Mouse (Mus musculus) embryonic facial prominence, embryonic 11.5 days (tissue): ENCODE measurements around the gene Camk2g. TPM values are rescaled to one million over a fixed set of nuclear protein-coding genes. Genes with fewer than 3 reads are reported as not detected.
A peak's percentile ranks its signal among the peaks of the same experiment; 100 is the strongest.

Source experiments
- ATAC-seq: fragments of 200-750 bp; cut with Nextera tagmentation; replicated peaks from 2 replicates; pipeline ENCODE4 v1.8.0; 2017; ENCODE audit warnings: low read depth; ENCODE audit not compliant: insufficient number of reproducible peaks, low FRiP score, low TSS enrichment
- DNase-seq: peaks from one replicate; pipeline ENCODE4 v3.0.0-alpha.2; 2015; ENCODE audit warnings: low spot score
- H3K27ac ChIP-seq: fragments of 300-500 bp; sonication (generic); replicated peaks from 2 replicates; pipeline ENCODE4 v1.5.1; 2014; ENCODE audit warnings: mild to moderate bottlenecking, low read depth, low read length, control low read depth
- H3K27me3 ChIP-seq: fragments of 300-500 bp; sonication (generic); 2 replicates; pipeline ENCODE4 v1.6.1; 2014; ENCODE audit warnings: mild to moderate bottlenecking, low read length, moderate library complexity, mixed read lengths; ENCODE audit not compliant: control insufficient read depth, insufficient read depth
- H3K36me3 ChIP-seq: fragments of 300-500 bp; sonication (generic); replicated peaks from 2 replicates; pipeline ENCODE4 v1.6.1; 2014; ENCODE audit warnings: low read depth, mild to moderate bottlenecking, low read length, moderate library complexity, mixed read lengths; ENCODE audit not compliant: control insufficient read depth, insufficient read depth
- H3K4me1 ChIP-seq: fragments of 300-500 bp; sonication (generic); 2 replicates; pipeline ENCODE4 v1.6.1; 2014; ENCODE audit warnings: low read length, mixed read lengths; ENCODE audit not compliant: control insufficient read depth, insufficient read depth
- H3K4me2 ChIP-seq: fragments of 300-500 bp; sonication (generic); 2 replicates; pipeline ENCODE4 v1.6.1; 2014; ENCODE audit warnings: low read depth, mild to moderate bottlenecking, control low read depth, low read length, moderate library complexity
- H3K4me3 ChIP-seq: fragments of 300-500 bp; sonication (generic); 2 replicates; pipeline ENCODE4 v1.5.1; 2014; ENCODE audit warnings: low read depth, low read length, control low read depth
- H3K9ac ChIP-seq: fragments of 300-500 bp; sonication (generic); replicated peaks from 2 replicates; pipeline ENCODE4 v1.6.1; 2014; ENCODE audit warnings: mild to moderate bottlenecking, control low read depth, low read length
- H3K9me3 ChIP-seq: fragments of 300-500 bp; sonication (generic); replicated peaks from 2 replicates; pipeline ENCODE4 v1.6.1; 2016; ENCODE audit warnings: mild to moderate bottlenecking, low read length, inconsistent platforms, mixed read lengths; ENCODE audit not compliant: control insufficient read depth
- WGBS: fragments of 180-500 bp; shearing (Covaris S2); extraction: QIAGEN DNeasy Blood & Tissue Kit; methylation state at CpG from one replicate; pipeline ENCODE4 v1.1.7; 2014; 5-methylcytosine and 5-hydroxymethylcytosine counted together
- polyA plus RNA-seq: library from polyadenylated mRNA; unstranded; fragments of >200 nt; fragmentation: Nextera tagmentation; extraction: Ambion mirVana; gene quantifications from 2 replicates; pipeline ENCODE4 v1.2.1, GENCODE M21; 2014

Camk2g gene
- polyA plus RNA-seq, 1 experiment from 2014 or later: 47.1 TPM

DNA sequence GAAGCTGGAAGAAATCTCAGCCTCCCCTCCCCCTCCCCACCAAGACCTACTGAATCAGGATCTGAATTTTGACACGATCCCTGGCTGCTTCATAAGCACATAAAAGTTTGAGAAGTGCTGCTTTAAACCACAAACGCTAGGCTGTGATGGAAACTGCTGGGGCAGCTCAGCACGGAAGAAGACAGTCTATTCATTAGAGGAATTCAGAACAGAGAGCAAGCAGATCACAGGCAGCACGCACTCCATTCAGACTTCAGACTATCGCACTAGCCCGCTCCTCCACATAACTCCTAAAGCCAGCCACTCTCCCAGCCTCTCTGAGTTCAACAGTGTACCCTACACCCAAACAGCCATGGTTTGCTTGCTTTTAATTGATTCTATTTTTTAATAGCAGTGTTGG is 18.2 kb downstream of the Camk2g start:
- H3K27me3 ChIP-seq: no peaks in the 10 kb centered on the region
- peaks cover 6% of the 10 kb centered on the region for H3K36me3 ChIP-seq
- no peak overlapping the region for H3K4me2 ChIP-seq
- H3K9ac ChIP-seq: no peak overlapping the region
- H3K4me1 ChIP-seq: no peaks in the 10 kb centered on the region
- ATAC-seq (no peak), DNase-seq (peak; percentile 6)
- no peak overlapping the region for H3K27ac ChIP-seq
- 49% methylated on average over 6 of the region's 6 CpGs for WGBS
- no peaks in the 10 kb centered on the region for H3K9me3 ChIP-seq
- no peak overlapping the region for H3K4me3 ChIP-seq

DNA sequence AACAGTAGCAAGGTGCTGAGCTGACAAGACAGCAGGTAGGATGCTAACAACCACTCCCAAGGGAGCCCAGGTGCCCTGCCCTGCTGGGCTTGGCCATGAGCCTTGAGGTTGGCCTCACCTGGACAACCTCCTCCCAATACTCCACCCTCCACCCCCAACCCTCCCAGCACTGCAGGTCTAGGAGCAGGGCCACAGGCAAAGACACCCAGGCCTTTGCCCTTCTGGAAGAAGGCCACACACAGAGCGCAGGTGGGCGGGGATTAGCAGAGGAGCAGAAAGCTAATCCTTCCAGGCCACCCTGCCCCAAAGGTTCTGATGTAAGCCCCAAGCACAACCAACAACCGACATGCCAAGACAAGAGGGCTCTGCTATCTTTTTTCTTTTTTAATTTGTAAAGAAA is 20.5 kb downstream of the Camk2g start:
- H3K4me1 ChIP-seq: no peaks in the 10 kb centered on the region
- no peak overlapping the region for H3K9ac ChIP-seq
- no peak for DNase-seq
- no peak overlapping the region for H3K27ac ChIP-seq
- H3K27me3 ChIP-seq: no peaks in the 10 kb centered on the region
- H3K4me2 ChIP-seq: no peak overlapping the region
- no peak overlapping the region for H3K4me3 ChIP-seq
- WGBS: 41% methylated on average over 3 of the region's 3 CpGs
- H3K9me3 ChIP-seq: no peaks in the 10 kb centered on the region
- peaks cover 6% of the 10 kb centered on the region for H3K36me3 ChIP-seq
- ATAC-seq: no peak

DNA sequence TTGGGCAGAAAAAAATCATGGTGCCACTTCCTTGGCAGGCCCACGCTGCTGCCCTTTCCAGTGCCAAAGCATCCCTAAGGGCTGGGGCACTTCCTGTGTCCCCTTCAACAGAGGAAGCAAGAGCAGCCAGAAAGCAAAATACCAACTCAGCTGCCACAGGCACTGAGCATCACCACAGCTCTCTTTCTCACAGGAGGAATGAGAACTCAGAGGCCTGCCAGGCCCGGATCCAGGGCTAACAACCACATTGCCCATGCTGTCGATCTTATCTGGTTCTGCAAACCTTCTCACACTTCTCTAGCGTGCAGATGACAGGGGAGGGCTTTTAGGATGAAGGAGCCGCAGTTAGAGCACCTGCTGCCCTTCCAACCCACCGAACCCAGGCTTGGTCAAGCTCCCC is 21.1 kb downstream of the Camk2g start:
- Histone ChIP-seq H3K27ac (no peak overlapping the region), H3K4me1 (no peaks in the 10 kb centered on the region), H3K4me3 (no peak overlapping the region), H3K9ac (no peak overlapping the region), H3K36me3 (peaks cover 3% of the 10 kb centered on the region; the same call in 1 of the 2 replicates), H3K9me3 (no peaks in the 10 kb centered on the region), H3K27me3 (no peaks in the 10 kb centered on the region), H3K4me2 (no peak overlapping the region)
- WGBS: 85% methylated on average over 6 of the region's 6 CpGs
- DNase-seq: no peak
- ATAC-seq: no peak

DNA sequence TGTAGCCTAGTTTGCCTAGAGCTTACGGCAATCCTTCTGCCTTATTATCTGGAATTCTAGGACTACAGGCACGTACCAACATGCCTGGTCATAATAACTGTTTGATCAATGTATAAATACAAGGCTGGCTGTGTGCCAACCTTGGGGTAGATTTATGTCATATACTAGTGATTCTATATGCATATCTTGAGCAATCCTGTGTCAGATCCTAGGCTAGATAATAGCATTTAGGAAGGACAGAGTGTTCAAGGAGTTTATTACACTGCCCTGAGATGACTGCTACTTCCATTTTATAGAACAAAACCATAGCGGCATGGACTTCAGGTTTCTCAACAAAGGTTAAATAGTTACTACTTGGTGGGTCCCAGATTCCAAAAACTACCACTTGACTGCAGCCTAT is 21.9 kb downstream of the Camk2g start:
- ATAC-seq: no peak

DNA sequence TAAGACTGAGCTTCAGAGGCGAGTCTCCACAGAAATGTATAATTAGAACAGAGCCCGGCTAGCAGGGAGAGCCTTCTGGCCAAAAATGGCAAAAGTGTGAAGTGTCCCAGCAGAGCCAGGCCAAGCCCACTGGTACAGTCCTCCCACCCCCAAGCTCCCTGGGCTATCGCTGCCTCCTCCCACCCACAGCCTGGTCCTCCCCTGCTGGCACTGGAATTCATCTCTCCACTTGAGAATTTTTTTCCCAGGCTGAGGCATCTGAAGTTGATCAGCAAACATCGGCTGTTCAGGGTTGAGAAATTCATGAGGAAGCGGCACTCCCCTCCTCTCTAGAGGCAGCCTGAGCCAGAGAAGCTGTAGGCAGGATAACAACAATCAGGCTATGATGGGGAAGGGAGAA is 25.3 kb downstream of the Camk2g start:
- WGBS: 80% methylated on average over 5 of the region's 5 CpGs

More for the DNA sequence above, 21.9 kb downstream of the Camk2g start:
- no peak for DNase-seq
- H3K36me3 ChIP-seq: no peaks in the 10 kb centered on the region; the same call in 1 of the 2 replicates
- no peak overlapping the region for H3K9ac ChIP-seq
- no peak overlapping the region for H3K27ac ChIP-seq
- no peak overlapping the region for H3K4me3 ChIP-seq
- H3K27me3 ChIP-seq: no peaks in the 10 kb centered on the region
- no peak overlapping the region for H3K4me2 ChIP-seq
- H3K9me3 ChIP-seq: no peaks in the 10 kb centered on the region
- no peaks in the 10 kb centered on the region for H3K4me1 ChIP-seq
- WGBS: 95% methylated on average over 3 of the region's 3 CpGs

DNA sequence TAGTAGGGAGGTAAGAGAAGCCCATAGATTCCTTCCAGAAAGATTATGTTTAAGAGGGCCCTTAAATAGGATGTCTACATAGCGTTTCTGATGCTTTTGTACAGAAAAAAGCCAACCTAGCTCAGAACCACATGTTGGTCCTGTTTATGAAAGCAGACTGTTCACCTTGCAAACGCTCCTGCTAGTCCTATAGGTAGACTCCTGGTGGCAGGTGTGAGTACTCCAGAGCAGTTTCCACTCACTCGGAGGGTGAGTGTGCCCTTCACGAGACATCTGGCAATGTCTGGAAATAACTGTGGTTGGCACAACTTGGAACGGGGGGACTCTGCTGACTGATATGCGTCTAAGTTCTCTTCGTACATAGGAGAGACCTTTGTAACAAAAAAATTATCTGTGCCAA is 26.0 kb downstream of the Camk2g start:
- Histone ChIP-seq H3K4me3 (no peak overlapping the region), H3K4me1 (0 out of 2 replicates have a peak, but pooled peaks cover 2% of the 10 kb centered on the region), H3K36me3 (no peaks in the 10 kb centered on the region; the same call in 1 of the 2 replicates), H3K4me2 (no peak overlapping the region), H3K27ac (no peak overlapping the region), H3K9ac (no peak overlapping the region), H3K27me3 (no peaks in the 10 kb centered on the region), H3K9me3 (no peaks in the 10 kb centered on the region)
- no peak for DNase-seq
- no peak for ATAC-seq
- 95% methylated on average over 7 of the region's 7 CpGs for WGBS

More for the DNA sequence above, 25.3 kb downstream of the Camk2g start:
- ATAC-seq (no peak), DNase-seq (no peak)
- Histone ChIP-seq H3K4me1 (0 out of 2 replicates have a peak, but pooled peaks cover 2% of the 10 kb centered on the region), H3K9ac (no peak overlapping the region), H3K9me3 (no peaks in the 10 kb centered on the region), H3K4me3 (no peak overlapping the region), H3K36me3 (no peaks in the 10 kb centered on the region; the same call in 1 of the 2 replicates), H3K4me2 (no peak overlapping the region), H3K27me3 (no peaks in the 10 kb centered on the region), H3K27ac (no peak overlapping the region)

DNA sequence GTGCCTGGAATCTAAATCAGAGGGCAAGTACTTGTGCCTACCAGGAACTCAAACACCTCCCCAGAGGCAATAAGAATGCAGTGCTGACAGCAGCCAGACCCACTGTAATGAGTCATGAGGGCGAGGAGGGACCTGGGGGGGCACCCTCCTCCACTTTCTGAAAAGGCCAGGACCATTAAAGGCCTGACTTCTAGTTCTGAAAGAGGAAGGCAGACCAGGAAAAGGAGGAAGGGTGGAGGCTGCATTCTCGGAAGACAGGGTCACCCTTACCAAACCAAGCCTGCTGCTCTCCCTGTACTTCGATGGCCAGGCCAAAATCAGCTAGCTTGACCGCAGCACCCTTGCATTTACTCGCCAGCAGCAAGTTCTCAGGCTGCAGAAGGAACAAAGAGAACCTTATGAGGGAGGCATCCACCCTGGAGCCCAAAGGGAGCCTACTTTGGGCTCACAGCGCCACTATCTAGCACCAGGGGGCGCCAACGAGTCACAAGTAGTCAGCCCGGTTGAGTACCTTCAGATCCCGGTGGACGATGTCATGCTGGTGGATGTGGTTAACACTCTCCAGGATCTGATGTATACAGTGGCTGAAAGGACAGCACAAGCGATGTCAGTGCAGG is 28.1 kb downstream of the Camk2g start:
- 25% methylated on average over 12 of the region's 12 CpGs for WGBS
- Histone ChIP-seq H3K4me1 (0 out of 2 replicates have a peak, but pooled peaks cover 2% of the 10 kb centered on the region), H3K9me3 (no peaks in the 10 kb centered on the region), H3K4me3 (no peak overlapping the region), H3K9ac (no peak overlapping the region), H3K27me3 (no peaks in the 10 kb centered on the region), H3K36me3 (no peaks in the 10 kb centered on the region; the same call in 1 of the 2 replicates), H3K4me2 (no peak overlapping the region), H3K27ac (no peak overlapping the region)
- DNase-seq (peak; percentile 89), ATAC-seq (no peak; the same call in 1 of the 2 replicates)

DNA sequence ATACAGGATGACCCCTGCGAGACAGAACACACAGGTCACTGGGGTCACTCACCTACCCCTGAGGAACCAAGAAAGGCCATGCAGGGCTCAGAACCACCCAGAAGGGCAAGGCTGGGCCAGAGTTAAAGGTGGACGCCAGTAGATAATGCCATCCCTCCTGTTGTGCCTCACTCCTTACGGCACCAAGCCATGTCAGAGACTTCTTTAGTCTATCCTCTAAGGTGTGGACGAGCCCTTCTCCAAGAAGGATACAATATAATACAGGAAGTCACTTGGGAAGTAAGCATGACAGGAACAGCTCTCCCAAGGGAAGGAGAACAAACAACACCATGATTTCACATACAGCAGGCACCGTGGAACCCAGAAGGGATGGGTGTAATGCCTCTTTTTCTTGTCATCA is 28.9 kb downstream of the Camk2g start:
- Histone ChIP-seq H3K36me3 (peaks cover 2% of the 10 kb centered on the region; the same call in 1 of the 2 replicates), H3K9me3 (no peaks in the 10 kb centered on the region), H3K4me1 (0 out of 2 replicates have a peak, but pooled peaks cover 2% of the 10 kb centered on the region), H3K9ac (no peak overlapping the region), H3K27ac (no peak overlapping the region), H3K4me3 (no peak overlapping the region), H3K27me3 (no peaks in the 10 kb centered on the region), H3K4me2 (no peak overlapping the region)
- 81% methylated on average over 5 of the region's 5 CpGs for WGBS
- DNase-seq (no peak), ATAC-seq (0 out of 2 replicates have a peak, but pooled peaks have one; percentile 34)
